Mouse (Mus musculus) urinary bladder, adult 2 months (tissue): Measurements from ENCODE around the gene Tirap. TPM values are rescaled to one million over a fixed set of nuclear protein-coding genes. Genes with fewer than 3 reads are reported as not detected.

Experiments used
- DNase-seq: peaks from one replicate; pipeline ENCODE4 v3.0.0; 2022; ENCODE audit warnings: low spot score
- polyA plus RNA-seq: library from polyadenylated mRNA; depleted of rRNA; stranded (reverse); fragments of >200 nt; gene quantifications from 2 replicates; pipeline ENCODE4 v1.2.3, GENCODE M21; 2012

Gene Tirap
- polyA plus RNA-seq, 1 experiment: 15.6 TPM

GRCm38 (mm10) chr9:35192983-35193542 is 7.0 kb downstream of the Tirap start:
- no peak for DNase-seq

DNA sequence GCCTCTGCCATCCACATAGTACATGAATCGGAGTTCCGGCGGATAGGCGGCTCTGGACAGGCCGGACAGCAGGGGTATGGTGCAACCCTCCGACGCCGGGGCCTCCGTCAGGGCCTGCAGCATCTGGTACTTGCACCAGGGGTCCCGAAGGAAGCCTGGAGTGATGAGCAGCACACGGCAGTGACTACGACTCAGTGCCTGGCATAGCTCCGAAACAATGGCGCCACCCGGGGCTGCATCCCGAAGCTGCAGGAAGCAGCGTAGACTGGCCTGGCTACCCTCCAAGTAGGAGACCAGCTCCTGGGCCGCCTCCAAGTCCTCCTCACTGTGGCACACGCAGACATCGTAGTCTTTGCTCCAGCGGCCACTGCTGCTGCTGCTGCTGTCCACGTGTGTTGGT is 11.4 kb downstream of the Tirap start:
- DNase-seq: no peak

- DNase-seq: no peak
These were observed 12.7 kb downstream of the Tirap start for GRCm38 (mm10) chr9:35187351-35187903.

GRCm38 (mm10) chr9:35186430-35186829 is 13.7 kb downstream of the Tirap start:
- DNase-seq: no peak

GRCm38 (mm10) chr9:35183359-35183758 is 16.7 kb downstream of the Tirap start:
- DNase-seq: no peak

DNA sequence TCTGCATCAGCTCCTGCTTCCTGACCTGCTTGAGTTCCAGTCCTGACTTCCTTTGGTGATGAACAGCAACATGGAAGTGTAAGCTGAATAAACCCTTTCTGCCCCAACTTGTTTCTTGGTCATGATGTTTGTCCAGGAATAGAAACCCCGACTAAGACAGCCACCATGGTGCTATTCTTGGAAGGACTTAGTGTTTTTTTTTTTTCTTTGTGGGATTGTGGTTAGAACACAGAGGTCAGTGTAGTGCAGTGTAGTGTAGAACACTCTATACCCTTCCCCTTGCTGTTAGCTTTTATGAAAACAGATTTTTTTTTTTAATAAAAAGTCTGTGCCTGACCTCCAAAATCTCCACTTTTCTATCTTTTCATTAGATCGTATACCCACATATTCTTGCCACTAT is 17.3 kb downstream of the Tirap start:
- DNase-seq: no peak

- DNase-seq: no peak
These were observed 23.9 kb downstream of the Tirap start for GRCm38 (mm10) chr9:35176124-35176659.

GRCm38 (mm10) chr9:35175251-35176123 is 24.6 kb downstream of the Tirap start, which contains the start of gene Dcps:
Gene Dcps (minus strand): TSS chr9:35176061.
- peak; percentile 85 for DNase-seq

DNA sequence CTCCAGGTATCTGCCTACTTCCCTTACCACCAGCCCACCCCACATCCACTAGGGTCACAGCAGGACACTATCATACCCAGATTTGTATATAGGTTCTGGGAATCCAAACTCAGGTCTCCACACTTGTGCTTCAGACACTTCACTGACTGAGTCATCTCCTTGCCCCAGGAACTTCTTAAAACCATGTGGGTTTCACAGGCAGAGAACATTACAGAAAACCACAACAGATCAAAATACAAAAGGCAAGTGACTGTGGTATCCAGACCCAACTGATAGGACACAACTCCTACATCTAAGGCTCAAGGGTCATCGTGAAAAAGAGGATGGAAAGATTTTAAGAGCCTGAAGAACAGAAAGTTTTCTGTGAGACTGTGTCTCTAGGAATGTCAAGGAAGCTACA is 26.8 kb downstream of the Tirap start:
- no peak for DNase-seq

DNA sequence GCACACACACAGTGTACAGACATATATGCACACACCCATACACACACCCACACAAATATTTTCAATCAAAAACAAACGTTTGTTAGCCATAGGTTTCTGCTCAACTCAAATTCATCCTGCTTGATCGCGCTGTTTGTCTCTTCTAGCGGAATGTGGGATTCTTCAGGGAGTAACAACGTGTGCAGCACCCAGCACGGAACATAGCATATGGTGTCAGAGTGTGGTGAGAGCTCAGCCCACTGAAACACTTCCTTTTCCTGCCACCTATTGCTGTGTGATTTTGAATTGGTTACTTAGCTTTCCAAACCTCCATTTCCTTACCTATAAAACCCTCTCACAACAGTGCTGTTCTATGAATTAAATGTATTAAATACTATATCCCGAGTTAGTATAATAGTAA is 30.0 kb downstream of the Tirap start:
- DNase-seq: no peak

GRCm38 (mm10) chr9:35166798-35167635 is 33.1 kb downstream of the Tirap start:
- DNase-seq: no peak

- no peak for DNase-seq
These were observed 33.8 kb downstream of the Tirap start for GRCm38 (mm10) chr9:35166144-35166797.

DNA sequence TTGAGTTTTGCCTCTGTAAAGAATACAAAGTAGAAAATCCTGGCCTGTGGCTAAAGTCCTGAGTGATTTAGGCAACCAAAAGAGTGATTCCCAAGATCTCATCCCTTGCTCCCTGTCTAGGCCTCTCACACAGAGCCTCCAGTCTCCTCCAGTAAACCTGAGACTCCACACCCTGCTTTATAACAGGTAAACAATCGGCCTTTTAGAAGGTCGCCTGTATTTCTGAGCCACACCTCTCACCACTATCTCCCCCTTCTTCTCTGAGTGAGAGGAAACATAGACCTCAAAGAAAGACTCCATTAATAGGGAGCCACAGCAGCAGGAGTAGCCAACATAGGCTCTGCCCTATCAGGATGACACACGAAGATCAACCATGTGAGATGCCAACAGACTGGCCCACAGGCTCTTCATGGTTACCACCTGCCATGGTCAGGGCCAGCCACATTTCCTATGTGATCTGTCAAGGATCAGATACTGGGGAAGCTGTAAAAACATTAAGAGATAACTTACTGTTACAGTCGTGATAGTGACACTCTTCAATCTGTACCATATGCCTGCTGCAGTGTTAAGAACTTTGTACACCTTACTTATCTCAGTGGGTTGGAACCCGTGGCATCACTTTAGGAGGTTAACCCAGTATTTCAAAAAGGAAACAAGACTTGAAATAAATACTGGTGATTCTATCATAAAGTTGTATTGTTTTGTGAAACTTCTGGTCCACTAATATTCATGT is 35.8 kb downstream of the Tirap start:
- no peak for DNase-seq

- no peak for DNase-seq
These were observed 36.9 kb downstream of the Tirap start for GRCm38 (mm10) chr9:35163011-35163690.

DNA sequence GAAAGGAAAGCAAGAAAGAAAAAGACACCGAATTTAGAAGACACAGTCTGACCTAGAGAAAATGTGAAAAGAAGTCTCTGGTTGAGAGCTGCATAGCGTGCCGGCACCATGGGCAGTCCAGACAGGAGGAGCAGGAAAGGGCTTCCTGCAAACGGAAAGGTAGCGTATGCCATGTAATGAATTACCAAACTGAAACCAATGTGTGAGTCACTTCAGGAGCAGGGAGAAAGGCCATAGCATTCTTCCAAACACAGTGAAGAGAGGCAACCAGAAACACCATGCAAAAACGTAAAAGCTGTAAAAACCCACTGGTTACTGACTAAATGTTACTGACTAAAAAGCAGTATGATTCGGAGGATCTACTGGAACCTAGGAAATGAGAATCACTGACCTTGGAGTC is 38.4 kb downstream of the Tirap start:
- DNase-seq: no peak

DNA sequence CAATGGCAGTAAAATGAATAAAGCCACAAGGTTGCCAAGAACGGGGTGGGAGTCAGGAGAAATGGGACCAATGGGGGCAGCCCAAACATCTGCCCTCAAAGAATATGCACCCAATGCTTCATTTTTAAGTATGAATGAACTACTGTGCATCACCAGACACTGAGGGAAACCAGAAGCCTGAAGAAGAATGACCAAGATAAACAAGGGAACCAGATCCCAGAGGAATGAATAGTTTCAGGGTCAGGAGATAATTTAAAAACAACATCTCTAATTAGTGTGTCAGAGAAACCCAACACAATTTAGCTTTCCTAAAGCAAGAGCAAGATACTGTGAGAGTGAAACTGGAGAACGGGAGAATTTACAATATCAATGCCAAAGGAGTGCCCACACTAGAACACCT is 39.4 kb downstream of the Tirap start:
- no peak for DNase-seq

GRCm38 (mm10) chr9:35158477-35158876 is 41.6 kb downstream of the Tirap start:
- DNase-seq: no peak

GRCm38 (mm10) chr9:35156862-35157261 is 43.2 kb downstream of the Tirap start:
- DNase-seq: no peak

DNA sequence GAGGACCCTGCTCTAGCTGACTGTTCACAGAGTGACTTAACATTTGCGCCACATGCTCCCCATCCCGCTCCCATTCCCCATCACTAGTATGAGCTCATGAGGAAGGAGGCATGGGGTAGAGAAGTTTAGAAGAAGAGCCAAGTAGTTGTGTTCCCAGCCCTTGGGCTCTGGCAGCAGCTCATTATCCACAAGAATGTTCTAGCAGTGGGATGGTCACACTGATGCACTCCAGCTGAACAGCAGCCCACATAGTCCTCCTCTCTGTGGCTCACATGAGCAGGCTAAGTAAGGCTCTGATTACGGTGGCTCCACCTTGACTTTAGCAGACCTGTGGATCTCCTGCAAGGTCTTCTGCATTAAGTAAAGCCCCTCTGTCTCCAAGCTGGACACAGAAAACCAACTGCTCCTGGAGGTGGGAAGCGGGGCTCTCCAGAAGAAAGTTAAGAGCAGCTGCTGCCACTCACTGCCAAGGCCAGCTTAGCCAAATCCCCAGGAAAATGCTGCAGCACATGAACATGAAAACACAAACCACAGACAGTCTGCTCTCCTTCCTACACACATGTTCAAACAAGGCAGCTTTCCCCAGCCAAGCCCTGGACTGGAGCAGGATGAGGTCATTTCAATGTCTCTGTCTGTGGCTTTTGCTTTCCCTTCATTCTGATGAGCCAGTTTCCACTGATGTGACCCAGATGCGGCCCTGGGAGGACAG is 43.9 kb downstream of the Tirap start:
- no peak for DNase-seq
